Mouse (Mus musculus): ENCODE results near the gene Rab37. TPM values are rescaled to one million over a fixed set of nuclear protein-coding genes. Genes with fewer than 3 reads are reported as not detected.
A peak's percentile ranks its signal among the peaks of the same experiment; 100 is the strongest.

The Rab37 gene
- polyA plus RNA-seq, 1 experiment from 2014 or later = 1.5 TPM

- Histone ChIP-seq H3K9ac (ENCODE audit: low read length) (peak overlapping the region; percentile 71), H3K36me3 (ENCODE audit: control insufficient read depth, insufficient read depth, low read length) (no peaks in the 10 kb centered on the region), H3K4me2 (ENCODE audit: low read depth, low read length) (peak overlapping the region; percentile 88), H3K9me3 (ENCODE audit: control insufficient read depth, low read length) (no peaks in the 10 kb centered on the region), H3K27ac (ENCODE audit: low read length) (no peak overlapping the region), H3K4me1 (replicated peaks; ENCODE audit: control insufficient read depth, insufficient read depth, low read length) (peaks cover 21% of the 10 kb centered on the region), H3K4me3 (ENCODE audit: low read length) (peak overlapping the region; percentile 76), H3K27me3 (ENCODE audit: control insufficient read depth, insufficient read depth, low read depth, low read length) (peaks cover 12% of the 10 kb centered on the region)
- WGBS = 1% methylated on average over 9 of the region's 9 CpGs
- no peak for ATAC-seq (ENCODE audit: low read depth)
These were observed 73.7 kb downstream of the Rab37 start for GRCm38 (mm10) chr11:115164976-115165374.

GRCm38 (mm10) chr11:115166776-115167175 lies 75.5 kb downstream of the Rab37 start:
- no peak overlapping the region for H3K4me2 ChIP-seq (ENCODE audit: low read depth, low read length)

GRCm38 (mm10) chr11:115167631-115168249 lies 76.5 kb downstream of the Rab37 start:
- 77% methylated on average over 8 of the region's 8 CpGs for WGBS
- no peak overlapping the region for H3K9ac ChIP-seq (ENCODE audit: low read length)
- H3K4me2 ChIP-seq (ENCODE audit: low read depth, low read length) = no peak overlapping the region
- no peak for ATAC-seq (ENCODE audit: low read depth)
- no peak overlapping the region for H3K4me3 ChIP-seq (ENCODE audit: low read length)
- H3K36me3 ChIP-seq (ENCODE audit: control insufficient read depth, insufficient read depth, low read length) = no peaks in the 10 kb centered on the region
- peaks cover 21% of the 10 kb centered on the region for H3K4me1 ChIP-seq (replicated peaks; ENCODE audit: control insufficient read depth, insufficient read depth, low read length)
- no peak overlapping the region for H3K27ac ChIP-seq (ENCODE audit: low read length)
- peaks cover 12% of the 10 kb centered on the region for H3K27me3 ChIP-seq (ENCODE audit: control insufficient read depth, insufficient read depth, low read depth, low read length)
- H3K9me3 ChIP-seq (ENCODE audit: control insufficient read depth, low read length) = no peaks in the 10 kb centered on the region

More at GRCm38 (mm10) chr11:115166776-115167175, 75.5 kb downstream of the Rab37 start:
- Histone ChIP-seq H3K4me3 (ENCODE audit: low read length) (no peak overlapping the region), H3K4me1 (replicated peaks; ENCODE audit: control insufficient read depth, insufficient read depth, low read length) (peaks cover 21% of the 10 kb centered on the region), H3K27ac (ENCODE audit: low read length) (no peak overlapping the region), H3K9ac (ENCODE audit: low read length) (no peak overlapping the region), H3K9me3 (ENCODE audit: control insufficient read depth, low read length) (no peaks in the 10 kb centered on the region), H3K27me3 (ENCODE audit: control insufficient read depth, insufficient read depth, low read depth, low read length) (peaks cover 12% of the 10 kb centered on the region), H3K36me3 (ENCODE audit: control insufficient read depth, insufficient read depth, low read length) (no peaks in the 10 kb centered on the region)
- 74% methylated on average over 3 of the region's 3 CpGs for WGBS
- no peak for ATAC-seq (ENCODE audit: low read depth)

GRCm38 (mm10) chr11:115169430-115169829 lies 78.2 kb downstream of the Rab37 start:
- no peak overlapping the region for H3K27ac ChIP-seq (ENCODE audit: low read length)
- no peak overlapping the region for H3K9ac ChIP-seq (ENCODE audit: low read length)
- peaks cover 29% of the 10 kb centered on the region for H3K4me1 ChIP-seq (replicated peaks; ENCODE audit: control insufficient read depth, insufficient read depth, low read length)
- H3K9me3 ChIP-seq (ENCODE audit: control insufficient read depth, low read length) = no peaks in the 10 kb centered on the region
- no peak overlapping the region for H3K4me3 ChIP-seq (ENCODE audit: low read length)
- ATAC-seq (ENCODE audit: low read depth) = no peak
- H3K36me3 ChIP-seq (ENCODE audit: control insufficient read depth, insufficient read depth, low read length) = no peaks in the 10 kb centered on the region
- WGBS = 80% methylated on average over 4 of the region's 4 CpGs
- H3K27me3 ChIP-seq (ENCODE audit: control insufficient read depth, insufficient read depth, low read depth, low read length) = peaks cover 9% of the 10 kb centered on the region
- H3K4me2 ChIP-seq (ENCODE audit: low read depth, low read length) = no peak overlapping the region

GRCm38 (mm10) chr11:115171125-115171524 lies 79.9 kb downstream of the Rab37 start:
- Histone ChIP-seq H3K9ac (ENCODE audit: low read length) (no peak overlapping the region), H3K36me3 (ENCODE audit: control insufficient read depth, insufficient read depth, low read length) (no peaks in the 10 kb centered on the region), H3K4me3 (ENCODE audit: low read length) (no peak overlapping the region), H3K4me2 (ENCODE audit: low read depth, low read length) (no peak overlapping the region), H3K9me3 (ENCODE audit: control insufficient read depth, low read length) (no peaks in the 10 kb centered on the region), H3K27me3 (ENCODE audit: control insufficient read depth, insufficient read depth, low read depth, low read length) (0 out of 2 replicates have a peak, but pooled peaks cover 2% of the 10 kb centered on the region), H3K4me1 (replicated peaks; ENCODE audit: control insufficient read depth, insufficient read depth, low read length) (peaks cover 29% of the 10 kb centered on the region), H3K27ac (ENCODE audit: low read length) (no peak overlapping the region)
- WGBS = 36% methylated on average over 8 of the region's 8 CpGs
- no peak for ATAC-seq (ENCODE audit: low read depth)

GRCm38 (mm10) chr11:115172825-115173287 lies 81.6 kb downstream of the Rab37 start:
- WGBS = 42% methylated on average over 4 of the region's 4 CpGs
- Histone ChIP-seq H3K4me2 (ENCODE audit: low read depth, low read length) (peak overlapping the region; percentile 33; the same call in 1 of the 2 replicates), H3K36me3 (ENCODE audit: control insufficient read depth, insufficient read depth, low read length) (no peaks in the 10 kb centered on the region), H3K4me3 (ENCODE audit: low read length) (no peak overlapping the region), H3K27ac (ENCODE audit: low read length) (peak overlapping the region; percentile 71), H3K27me3 (ENCODE audit: control insufficient read depth, insufficient read depth, low read depth, low read length) (0 out of 2 replicates have a peak, but pooled peaks cover 2% of the 10 kb centered on the region), H3K9me3 (ENCODE audit: control insufficient read depth, low read length) (no peaks in the 10 kb centered on the region), H3K9ac (ENCODE audit: low read length) (no peak overlapping the region), H3K4me1 (replicated peaks; ENCODE audit: control insufficient read depth, insufficient read depth, low read length) (peaks cover 41% of the 10 kb centered on the region)
- peak; percentile 38 for ATAC-seq (ENCODE audit: low read depth)

GRCm38 (mm10) chr11:115173549-115174339 lies 82.5 kb downstream of the Rab37 start:
- Histone ChIP-seq H3K27ac (ENCODE audit: low read length) (peak overlapping the region; percentile 71), H3K4me1 (replicated peaks; ENCODE audit: control insufficient read depth, insufficient read depth, low read length) (peaks cover 44% of the 10 kb centered on the region)

GRCm38 (mm10) chr11:115176399-115177190 lies 85.4 kb downstream of the Rab37 start:
- no peak for ATAC-seq (ENCODE audit: low read depth)
- Histone ChIP-seq H3K27ac (ENCODE audit: low read length) (no peak overlapping the region), H3K9me3 (ENCODE audit: control insufficient read depth, low read length) (no peaks in the 10 kb centered on the region), H3K4me2 (ENCODE audit: low read depth, low read length) (no peak overlapping the region), H3K4me1 (replicated peaks; ENCODE audit: control insufficient read depth, insufficient read depth, low read length) (peaks cover 42% of the 10 kb centered on the region), H3K4me3 (ENCODE audit: low read length) (no peak overlapping the region), H3K36me3 (ENCODE audit: control insufficient read depth, insufficient read depth, low read length) (no peaks in the 10 kb centered on the region), H3K27me3 (ENCODE audit: control insufficient read depth, insufficient read depth, low read depth, low read length) (0 out of 2 replicates have a peak, but pooled peaks cover 2% of the 10 kb centered on the region), H3K9ac (ENCODE audit: low read length) (no peak overlapping the region)
- WGBS = 60% methylated on average over 24 of the region's 24 CpGs

More at GRCm38 (mm10) chr11:115173549-115174339, 82.5 kb downstream of the Rab37 start:
- Histone ChIP-seq H3K27me3 (ENCODE audit: control insufficient read depth, insufficient read depth, low read depth, low read length) (0 out of 2 replicates have a peak, but pooled peaks cover 2% of the 10 kb centered on the region), H3K9ac (ENCODE audit: low read length) (peak overlapping the region; percentile 27; the same call in 1 of the 2 replicates), H3K9me3 (ENCODE audit: control insufficient read depth, low read length) (no peaks in the 10 kb centered on the region), H3K36me3 (ENCODE audit: control insufficient read depth, insufficient read depth, low read length) (no peaks in the 10 kb centered on the region), H3K4me2 (ENCODE audit: low read depth, low read length) (peak overlapping the region; percentile 33), H3K4me3 (ENCODE audit: low read length) (no peak overlapping the region)
- WGBS = 17% methylated on average over 16 of the region's 16 CpGs
- ATAC-seq (ENCODE audit: low read depth) = peak; percentile 80
